Mouse (Mus musculus) erythroblast, embryonic 14.5 days (primary cell): ENCODE data around the gene Sctr.

ENCODE experiments used
- GATA1 ChIP-seq: IDR thresholded peaks from 2 replicates; pipeline ENCODE4 v1.6.1; 2012; ENCODE audit warnings: low read length, inconsistent platforms, mixed read lengths
- TAL1 ChIP-seq: IDR thresholded peaks from 3 replicates; pipeline ENCODE4 v1.6.1; 2012; ENCODE audit warnings: low read length, inconsistent platforms, mixed read lengths

GRCm38 (mm10) chr1:120070168-120070567, 63.5 kb downstream of the Sctr start:
- TF ChIP-seq GATA1 (no peak), TAL1 (no peak)
